Mouse (Mus musculus): ENCODE results near the gene Ces1a.
A peak's percentile ranks its signal among the peaks of the same experiment; 100 is the strongest.

Ces1a gene

DNA sequence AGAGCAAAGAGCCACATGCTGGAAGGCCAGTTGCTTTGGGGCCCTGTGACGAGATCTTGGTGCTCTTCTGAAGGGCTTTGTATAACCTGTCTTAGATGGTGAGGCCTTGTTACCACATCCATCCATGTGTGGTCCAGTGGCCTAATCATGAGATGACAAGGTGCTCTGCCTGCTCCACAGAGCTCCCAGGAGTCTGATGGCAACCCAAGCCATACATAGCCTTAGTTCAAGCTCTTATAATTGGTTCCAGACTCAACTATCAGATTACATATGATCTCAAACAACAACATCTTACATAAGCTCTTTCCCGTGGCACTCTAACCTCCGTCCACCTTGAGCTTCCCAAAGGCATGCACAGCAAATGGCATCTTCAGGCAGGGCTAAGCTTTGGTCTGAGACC is at the start of gene Ces1a:
Gene Ces1a (minus strand): TSS at position 101 of the 400 bp plus-strand sequence.
- no peak for DNase-seq (ENCODE audit: extremely low read depth, insufficient read length, low spot score)

DNA sequence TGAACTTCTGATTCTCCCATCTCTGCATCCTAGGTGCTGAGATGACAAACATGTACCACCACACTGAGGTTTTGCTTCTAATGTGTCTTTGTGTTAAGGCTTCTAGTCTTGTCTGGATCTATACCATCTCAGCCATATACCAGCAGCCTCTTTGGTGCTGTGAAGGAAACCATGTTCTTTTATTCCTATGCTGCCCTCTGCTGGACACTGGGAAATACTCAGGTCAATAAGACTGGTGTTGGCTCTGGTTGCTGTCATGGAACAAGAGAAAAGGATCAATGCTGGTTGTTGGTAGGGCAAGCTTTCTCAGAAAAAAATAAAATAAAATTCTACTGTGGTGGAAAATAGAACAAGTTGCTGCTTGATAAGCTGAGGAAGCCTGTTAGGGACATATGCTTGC is 47.4 kb upstream of the Ces1a start:
- DNase-seq (ENCODE audit: extremely low read depth, insufficient read length, low spot score): no peak

DNA sequence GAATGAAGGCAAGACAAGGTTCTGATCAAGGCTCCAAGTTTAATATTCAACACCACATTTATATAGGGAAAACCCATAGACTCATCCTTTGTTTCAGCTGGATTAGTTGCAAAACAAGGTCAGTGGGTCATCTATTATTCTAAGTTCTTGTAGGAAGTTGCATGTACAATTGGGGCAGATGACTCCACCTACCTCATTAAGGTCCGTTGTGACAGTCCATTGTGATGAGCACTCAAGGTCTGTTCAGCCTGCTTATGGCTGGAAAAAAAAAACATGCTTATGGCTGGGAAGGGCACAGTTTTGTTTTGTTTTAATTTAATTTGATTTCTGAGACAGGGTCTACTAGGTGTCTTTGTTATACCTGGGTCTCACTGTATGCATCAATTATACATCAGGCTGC is 43.3 kb upstream of the Ces1a start:
- no peak for DNase-seq (ENCODE audit: extremely low read depth, insufficient read length, low spot score)

DNA sequence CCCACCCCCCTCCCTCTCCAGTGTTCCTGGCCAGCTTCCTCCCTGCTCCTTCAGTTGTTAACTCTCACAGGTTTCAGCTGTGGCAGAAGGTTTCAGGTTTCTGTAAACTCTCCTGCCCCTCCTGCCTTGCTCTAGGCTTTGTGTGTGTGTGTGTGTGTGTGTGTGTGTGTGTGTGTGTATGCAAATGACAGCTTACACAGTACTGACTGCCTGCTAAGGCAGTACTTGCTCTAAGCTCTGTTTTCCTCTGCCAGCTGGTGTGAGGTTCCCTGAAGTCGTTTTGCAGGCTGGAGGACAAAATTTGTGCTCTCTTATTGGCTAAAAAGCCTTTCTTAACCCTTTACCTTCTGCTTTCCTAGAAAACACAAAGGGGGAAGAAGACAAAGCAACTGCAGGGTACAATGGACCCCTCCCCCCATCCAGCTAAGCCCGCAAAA is 40.7 kb upstream of the Ces1a start:
- DNase-seq (ENCODE audit: extremely low read depth, insufficient read length, low spot score): no peak

DNA sequence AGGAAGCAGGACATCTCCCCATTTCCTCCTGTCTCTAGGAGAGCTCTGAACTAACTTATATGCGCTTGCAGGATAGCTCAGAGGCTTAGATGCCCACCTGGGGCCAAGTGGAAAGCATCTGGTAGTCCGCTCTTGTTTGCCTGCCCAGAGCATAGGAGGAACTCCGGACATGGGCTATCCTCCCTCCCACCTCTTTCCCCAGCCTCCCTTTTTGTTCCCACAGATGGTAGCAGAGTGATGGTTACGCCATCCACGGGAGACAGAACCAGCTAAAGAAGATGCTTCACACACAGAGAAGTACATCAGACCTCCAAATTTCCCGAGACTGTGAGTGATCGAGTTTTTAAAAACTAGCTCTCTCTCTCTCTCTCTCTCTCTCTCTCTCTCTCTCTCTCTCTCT is 40.2 kb upstream of the Ces1a start:
- no peak for DNase-seq (ENCODE audit: extremely low read depth, insufficient read length, low spot score)

DNA sequence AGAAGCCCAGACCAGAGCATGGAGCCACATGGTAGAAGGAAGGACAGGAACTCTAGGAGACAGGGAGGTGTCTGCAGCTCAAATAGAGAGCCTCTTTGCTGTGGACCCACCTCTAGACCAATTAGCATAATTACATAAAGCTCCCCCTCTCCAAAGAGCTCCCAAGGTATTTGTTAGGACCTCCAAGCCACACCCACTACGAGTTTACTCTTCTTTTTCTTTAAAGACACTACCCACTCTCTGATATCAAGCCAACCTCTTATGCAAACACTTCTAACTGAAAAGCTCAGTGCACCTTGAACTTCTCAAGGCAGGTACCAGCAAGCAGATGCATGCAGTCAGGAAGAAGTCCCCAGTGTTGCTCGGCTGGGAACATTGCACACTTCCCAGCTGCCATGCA is 31.9 kb upstream of the Ces1a start, which contains the start of gene Ces1b:
Gene Ces1b (minus strand): TSS at position 131 of the 400 bp plus-strand sequence.
- no peak for DNase-seq (ENCODE audit: extremely low read depth, insufficient read length, low spot score)

DNA sequence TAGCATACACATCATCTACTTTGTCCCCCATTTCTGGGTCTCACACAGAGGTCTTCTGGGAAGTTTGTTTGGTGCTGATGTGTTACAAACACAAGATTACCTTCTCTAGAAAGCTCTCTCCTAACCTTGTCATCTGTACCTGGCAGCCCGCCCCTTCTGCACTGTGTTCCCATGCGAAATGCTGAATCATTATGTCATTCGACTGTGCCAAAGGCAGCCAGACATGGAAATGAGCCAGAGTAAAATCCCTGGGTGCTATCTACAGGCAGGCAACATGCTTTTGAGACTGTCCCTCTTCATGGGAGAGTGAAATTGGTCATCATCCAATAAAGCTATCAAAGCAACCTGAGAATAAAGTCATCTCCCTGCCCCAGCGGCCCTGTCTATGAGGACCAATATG is 27.3 kb upstream of the Ces1a start:
- DNase-seq (ENCODE audit: extremely low read depth, insufficient read length, low spot score): peak; percentile 14

DNA sequence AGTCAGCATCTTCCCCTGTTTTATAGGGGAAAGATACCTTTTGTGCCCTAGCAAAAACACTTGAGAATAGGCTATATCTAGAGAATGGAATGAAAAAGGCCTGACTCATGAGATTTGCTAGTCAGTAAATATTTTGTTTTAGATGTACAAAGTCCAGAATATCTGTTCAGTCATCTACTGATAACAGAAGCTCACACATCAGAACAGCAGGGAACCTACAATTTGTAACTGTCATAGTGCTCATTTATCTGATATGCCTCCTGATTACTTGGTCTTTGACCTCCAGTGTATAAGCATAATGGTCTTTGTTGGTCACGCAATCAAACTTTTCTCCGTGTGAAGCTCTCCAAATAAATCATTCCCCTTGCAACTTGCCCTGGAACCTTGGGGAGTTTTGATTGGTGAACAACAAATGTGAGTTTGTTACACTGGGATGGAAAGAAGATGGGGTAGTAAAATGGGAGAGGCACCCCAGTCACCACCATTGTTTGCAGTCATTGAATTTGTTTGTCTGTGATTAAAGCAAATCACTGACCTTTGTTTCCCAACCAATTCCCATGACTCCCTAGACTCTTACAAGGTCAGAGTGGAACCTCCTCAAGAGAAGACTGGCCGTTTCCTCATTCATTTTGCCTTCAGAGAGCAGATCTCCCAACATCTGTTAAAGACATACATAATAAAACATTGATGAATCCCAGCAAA is 15.6 kb upstream of the Ces1a start:
- DNase-seq (ENCODE audit: extremely low read depth, insufficient read length, low spot score): no peak

DNA sequence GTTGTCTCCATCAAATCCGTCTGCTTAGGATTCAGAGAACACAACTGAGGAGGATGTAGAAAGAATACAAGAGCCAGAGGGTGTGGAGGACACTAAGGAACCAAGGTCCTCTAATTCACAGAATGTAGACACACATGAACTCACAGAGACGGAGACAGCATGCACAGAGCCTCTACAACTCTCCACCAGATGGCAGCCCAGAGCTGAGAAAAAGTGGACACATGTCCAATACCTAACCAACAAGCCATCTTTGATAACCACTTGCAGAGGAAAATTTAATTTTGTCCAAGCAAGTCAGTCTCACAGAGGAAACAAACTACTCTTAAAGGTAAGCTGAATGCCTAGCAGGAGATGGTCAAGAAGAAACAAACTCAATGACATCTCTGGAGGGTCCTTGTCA is 11.2 kb upstream of the Ces1a start:
- DNase-seq (ENCODE audit: extremely low read depth, insufficient read length, low spot score): no peak

DNA sequence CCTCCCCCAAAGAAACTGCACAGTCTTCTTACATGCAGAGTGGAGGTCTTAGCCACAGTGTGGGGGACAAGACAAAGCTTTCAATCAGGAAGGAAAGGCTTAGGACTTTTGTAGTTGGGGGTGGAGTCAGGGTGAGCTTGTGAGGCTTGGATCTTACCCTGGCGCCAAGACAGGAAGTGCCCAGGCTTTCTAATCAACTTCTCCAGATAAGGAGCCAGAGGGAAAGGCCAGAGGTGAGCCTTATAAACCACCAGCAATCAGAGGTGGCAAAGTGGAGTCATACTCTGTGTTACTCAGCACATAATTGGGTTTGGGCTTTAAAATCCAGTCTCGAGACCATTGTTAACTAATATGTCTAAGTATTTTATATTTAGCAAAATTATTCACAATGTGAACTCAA is 7.2 kb upstream of the Ces1a start:
- DNase-seq (ENCODE audit: extremely low read depth, insufficient read length, low spot score): no peak

DNA sequence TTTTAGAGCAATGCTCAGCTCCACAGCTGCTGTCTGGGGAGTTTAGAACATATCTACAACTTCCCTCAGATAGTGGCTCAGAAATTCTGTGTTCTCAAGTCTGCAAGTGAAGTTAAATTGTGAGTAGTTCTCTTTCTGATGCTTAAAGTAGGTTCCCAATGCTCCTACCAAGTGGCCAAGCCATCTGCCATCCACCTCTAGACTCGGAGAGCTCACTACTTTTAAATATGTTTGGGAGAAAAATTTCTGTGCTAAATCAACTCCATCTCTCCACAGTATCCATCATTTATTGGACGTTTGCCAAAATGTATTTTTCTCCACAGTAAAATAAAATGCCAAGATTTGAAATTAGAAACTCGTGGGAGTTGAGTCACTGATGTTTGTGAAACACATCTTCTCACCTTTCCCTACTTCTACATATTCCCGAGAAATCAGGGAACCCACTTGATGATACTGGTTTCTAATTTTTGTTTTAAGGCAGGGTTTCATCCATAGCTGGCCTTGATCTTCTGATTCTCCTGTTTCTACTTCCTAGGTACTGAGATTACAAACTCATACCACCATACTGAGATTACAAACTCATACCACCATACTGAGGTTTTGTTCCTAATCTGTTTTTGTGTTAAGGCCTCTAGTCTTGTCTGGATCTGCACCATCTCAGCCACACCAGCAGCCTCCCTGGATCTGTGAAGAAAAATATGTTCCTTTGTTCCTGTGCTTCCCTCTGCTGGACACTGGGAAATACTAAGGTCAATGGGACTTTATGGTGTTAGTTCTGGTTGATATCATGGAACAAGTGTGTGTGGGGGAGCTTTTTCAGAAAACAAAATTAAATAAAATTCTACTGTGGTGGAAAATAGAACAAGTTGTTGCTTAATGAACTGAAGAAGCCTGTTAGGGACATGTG is 771 bp upstream of the Ces1a start:
- no peak for DNase-seq (ENCODE audit: extremely low read depth, insufficient read length, low spot score)

DNA sequence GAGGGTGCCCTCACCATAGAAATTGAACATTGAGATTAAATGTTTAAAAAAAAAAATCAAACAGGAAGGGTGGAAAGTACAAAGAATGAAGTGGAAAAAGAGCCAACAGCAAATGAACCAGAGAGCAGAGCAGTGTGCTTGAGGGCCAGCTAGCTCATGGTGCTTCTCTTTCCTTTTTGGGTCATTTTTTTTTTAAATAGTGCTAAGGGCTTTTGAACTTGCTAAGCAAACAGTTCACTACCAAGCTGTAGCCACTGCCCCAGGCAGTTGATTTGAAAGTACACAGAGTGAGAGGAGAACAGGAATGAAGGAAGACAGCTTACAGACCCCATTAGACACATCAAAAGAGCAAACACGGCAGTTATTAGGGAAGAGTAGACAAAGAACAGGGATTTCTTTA is 4.9 kb downstream of the Ces1a start:
- no peak for DNase-seq (ENCODE audit: extremely low read depth, insufficient read length, low spot score)

DNA sequence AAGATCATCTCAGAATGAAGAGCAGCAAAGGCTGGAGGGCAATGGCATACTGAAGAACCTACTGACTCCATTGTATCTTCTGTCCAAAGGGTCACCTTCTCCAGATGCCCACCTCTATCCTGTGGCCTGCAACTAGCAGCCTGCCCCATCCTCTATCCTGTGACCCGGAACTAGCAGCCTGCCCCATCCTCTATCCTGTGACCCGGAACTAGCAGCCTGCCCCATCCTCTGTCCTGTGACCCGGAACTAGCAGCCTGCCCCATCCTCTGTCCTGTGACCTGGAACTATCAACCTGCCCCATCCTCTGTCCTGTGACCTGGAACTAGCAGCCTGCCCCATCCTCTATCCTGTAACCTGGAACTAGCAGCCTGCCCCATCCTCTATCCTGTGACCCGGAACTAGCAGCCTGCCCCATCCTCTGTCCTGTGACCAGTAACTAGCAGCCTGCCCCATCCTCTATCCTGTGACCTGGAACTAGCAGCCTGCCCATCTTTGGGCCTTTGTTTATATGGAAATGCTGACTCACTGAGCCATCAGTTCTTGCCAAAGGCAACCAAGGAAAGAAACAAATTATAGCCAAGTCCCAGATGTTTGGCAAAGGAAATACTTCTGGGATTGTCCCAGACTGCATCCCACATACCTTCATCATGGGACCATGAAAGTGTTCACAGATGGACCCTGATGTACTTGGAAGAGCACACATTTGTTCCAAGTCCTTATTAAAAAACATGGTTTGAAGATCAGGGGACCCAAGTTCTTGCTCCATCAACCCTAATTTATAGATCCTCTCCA is 7.0 kb downstream of the Ces1a start:
- peak; percentile 61 for DNase-seq (ENCODE audit: extremely low read depth, insufficient read length, low spot score)

DNA sequence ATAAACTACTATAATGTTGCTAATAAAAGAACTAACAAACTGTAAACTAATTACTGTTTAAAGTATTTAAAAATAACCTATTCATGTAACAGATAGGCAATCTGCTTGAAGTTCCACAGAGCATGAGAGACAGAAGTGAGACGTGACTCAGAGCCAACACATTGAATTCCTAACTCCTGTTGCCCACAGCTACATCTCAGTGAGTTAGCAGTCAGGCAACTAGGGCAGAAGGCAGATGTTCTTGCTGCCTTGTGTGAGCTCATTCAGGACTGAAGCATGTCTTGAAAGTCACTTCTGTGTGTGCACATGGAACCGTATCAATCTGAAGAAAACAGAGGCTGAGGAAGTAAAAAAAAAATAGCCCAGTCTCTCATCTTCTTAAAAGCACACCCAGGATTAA is 7.7 kb downstream of the Ces1a start:
- no peak for DNase-seq (ENCODE audit: extremely low read depth, insufficient read length, low spot score)

DNA sequence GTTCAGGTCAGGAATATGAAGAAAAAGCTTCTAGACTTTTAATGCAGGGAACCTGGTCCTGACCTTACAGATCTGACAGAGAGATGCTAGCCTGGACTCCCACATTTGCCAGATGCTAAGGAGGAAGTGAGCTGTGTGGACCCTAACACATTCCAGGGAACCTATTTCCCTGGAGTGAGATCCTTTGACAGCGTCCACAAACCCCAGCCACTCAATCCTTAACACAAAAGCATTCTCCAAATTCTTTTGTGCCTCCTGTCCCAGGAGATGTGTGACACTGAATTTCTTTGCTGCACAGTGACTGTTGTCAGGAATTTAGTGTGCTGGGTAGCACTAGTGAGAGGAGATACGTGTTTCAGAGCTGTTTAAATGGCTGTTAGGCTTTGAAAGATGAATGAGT is 9.2 kb downstream of the Ces1a start:
- DNase-seq (ENCODE audit: extremely low read depth, insufficient read length, low spot score): peak; percentile 26

DNA sequence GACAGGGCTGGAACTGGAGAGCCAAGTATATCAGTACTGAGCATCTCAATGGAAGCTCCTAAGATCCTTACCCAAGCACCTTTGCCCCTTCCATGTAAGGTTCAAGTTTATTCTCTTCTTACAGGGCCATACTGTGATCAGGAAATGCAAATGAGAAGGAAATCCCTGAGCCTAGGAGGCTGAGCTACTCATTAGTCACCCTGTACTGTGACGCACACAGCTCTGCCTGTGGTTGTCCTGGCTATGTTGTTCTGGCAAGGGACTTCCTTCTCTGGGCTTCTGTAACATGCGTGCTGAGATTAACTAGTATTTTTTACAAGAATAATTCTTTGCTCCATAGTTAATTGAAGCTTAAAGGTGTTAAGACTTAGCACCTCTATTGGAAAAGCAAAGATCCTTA is 17.3 kb downstream of the Ces1a start:
- peak; percentile 42 for DNase-seq (ENCODE audit: extremely low read depth, insufficient read length, low spot score)

DNA sequence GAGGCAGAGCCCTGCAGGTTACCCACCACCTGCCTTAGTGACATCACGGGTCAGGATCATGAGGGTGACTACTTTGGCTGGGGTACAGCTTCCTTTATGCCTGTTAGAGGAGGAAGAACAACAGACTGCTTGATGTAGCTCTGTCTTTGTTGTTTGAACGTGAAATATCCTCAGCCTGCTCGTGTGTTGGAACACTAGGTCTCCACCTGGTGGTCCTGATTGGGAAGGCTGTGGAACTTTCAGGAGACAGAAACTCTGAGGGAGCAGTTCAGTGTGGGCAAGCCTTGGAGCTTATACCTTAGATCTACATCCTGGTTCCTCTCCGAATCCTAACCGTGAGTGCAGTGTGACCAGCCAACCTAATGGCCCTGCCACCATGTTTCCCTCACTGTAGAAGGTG is 26.3 kb downstream of the Ces1a start:
- no peak for DNase-seq (ENCODE audit: extremely low read depth, insufficient read length, low spot score)

DNA sequence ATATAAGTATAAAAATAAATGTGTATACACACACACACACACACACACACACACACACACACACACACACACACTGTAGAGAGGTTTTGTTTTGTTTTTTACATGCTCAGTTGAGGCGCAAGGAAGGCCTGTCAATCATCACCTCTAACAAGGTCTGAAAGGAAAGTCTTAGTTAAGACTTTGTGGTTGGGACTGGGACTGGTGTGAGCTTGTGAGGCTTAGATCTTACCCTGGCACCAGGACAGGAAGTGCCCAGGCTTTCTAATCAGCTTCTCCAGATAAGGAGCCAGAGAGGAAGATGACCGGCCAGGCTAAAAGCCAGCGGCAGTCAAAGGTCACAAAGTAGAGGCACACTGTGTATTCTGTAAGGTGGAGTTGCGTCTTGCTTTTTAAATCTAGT is 33.7 kb downstream of the Ces1a start:
- DNase-seq (ENCODE audit: extremely low read depth, insufficient read length, low spot score): no peak

DNA sequence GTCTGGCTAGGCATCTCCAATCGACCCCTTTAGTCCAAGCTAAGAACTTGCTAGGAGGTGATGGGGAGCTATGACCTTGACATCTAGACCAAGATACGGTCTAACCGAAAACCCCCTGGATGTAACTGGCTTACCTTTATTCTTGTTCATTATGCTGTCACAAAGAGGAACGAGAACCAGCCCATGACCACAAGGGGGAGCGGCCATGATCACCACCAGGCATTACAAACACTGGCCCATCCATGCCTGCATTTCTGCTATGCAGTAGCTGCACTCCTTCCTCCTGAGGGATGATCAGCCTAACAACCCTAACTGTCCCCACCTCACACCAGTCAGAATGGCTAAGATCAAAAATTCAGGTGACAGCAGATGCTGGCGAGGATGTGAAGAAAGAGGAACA is 35.8 kb downstream of the Ces1a start:
- no peak for DNase-seq (ENCODE audit: extremely low read depth, insufficient read length, low spot score)

DNA sequence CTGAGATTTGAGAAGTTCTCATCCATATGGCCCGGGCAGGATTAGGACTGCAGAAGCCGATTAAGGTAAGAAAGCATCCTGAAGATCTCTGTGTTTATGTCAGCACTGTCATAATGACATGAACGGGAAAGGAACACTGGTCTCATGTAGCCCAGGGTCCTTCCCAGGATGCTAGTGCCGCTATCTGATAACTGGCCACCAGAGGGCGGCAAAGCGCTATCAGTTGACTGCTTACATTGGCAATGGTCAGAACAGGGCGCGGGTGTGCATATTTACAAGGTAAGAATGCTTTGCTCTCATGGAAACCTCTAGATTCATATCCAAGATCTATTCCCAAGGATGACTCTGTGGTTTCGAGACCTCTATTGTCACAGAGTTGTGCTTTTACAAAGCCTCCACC is 36.6 kb downstream of the Ces1a start:
- no peak for DNase-seq (ENCODE audit: extremely low read depth, insufficient read length, low spot score)

DNA sequence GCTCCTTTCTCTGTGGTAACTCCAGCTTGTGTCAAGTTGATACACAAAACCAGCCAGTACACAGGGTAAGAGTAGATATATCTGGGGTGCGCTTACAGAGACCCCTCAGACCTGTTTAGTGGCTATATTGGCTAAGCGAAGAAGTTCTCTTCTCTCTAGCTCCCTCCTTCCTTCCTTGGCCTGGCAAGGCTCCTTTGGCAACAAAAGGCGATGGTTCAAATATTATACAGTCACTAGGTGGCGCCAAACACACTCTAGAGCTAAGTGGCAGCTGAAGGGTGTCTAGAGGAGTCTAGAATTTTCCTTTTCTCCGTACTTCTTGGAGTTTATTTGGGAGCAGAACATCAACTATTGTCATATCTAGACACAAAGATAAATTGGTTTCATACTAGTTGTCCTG is 37.7 kb downstream of the Ces1a start:
- DNase-seq (ENCODE audit: extremely low read depth, insufficient read length, low spot score): no peak
